Mouse (Mus musculus): ENCODE measurements at regions not wholly inside any gene's neighbourhood (a gene's known extent, or its start where the extent isn't known, plus 50 kb on each side); places are given as distances from the start of the nearest gene placed in this dataset.
A peak's percentile ranks its signal among the peaks of the same experiment; 100 is the strongest.
"Not testable (repeated sequence)": the region's sequence is repeated elsewhere in the genome, so short reads cannot be mapped to it uniquely, and the experiment has no call there.

DNA sequence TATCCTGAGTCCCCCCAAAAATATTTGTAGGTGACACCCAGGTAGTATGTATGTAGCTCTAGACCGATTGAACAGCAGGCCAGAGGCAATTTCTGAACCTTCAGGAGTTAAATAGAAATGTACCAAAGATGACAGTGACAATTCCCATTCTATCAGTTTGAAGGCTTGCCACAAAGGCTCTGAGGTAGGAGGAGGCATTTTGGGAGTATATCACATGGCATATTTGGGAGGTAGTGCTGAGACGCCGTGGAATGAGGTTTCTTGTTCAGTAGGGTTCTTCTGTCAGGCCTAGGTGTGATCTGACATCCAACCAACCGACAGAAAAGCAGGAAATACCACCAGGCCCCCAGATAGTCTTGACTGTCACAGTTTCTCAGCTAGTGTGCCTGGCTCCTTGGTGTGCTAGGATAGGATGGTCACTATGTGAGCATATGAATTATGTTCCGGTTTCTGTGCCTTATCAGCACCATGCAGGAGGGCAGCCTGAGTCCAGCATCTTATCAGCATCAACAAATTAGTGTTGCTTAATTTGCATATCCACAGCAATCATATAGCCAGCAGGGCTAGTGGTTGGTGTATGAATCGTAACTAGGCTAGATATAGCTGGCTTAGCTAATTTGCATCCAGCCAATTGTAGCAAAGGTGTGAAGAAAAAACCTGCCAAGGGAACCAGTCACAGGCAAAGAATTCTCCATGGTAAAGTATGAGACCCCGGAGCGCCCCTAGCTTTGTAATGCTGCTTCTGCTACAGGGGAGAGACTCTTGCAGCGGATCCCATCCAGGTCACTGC is 136.3 kb upstream of the Bcor start:
- no peak for DNase-seq

DNA sequence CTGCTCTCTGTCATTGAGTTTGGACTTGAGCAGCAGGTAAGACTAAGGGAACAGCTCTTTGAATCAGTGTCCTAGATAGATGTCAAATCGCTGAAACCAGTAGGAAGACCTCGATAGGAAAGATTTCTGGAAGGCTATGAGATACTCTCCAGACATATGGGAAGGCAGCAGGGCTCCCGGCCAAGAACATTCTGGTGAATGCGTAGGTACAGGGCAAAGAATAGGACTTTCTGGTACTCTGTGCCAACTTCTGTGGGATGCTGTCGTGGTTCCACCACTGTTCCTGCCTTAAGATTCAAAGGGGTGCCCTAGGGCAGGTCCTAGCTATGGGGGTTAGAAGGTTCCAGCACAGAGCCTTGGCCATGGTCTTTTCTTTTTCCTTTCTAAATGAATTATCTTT is 138.5 kb upstream of the Bcor start:
- no peak for DNase-seq

DNA sequence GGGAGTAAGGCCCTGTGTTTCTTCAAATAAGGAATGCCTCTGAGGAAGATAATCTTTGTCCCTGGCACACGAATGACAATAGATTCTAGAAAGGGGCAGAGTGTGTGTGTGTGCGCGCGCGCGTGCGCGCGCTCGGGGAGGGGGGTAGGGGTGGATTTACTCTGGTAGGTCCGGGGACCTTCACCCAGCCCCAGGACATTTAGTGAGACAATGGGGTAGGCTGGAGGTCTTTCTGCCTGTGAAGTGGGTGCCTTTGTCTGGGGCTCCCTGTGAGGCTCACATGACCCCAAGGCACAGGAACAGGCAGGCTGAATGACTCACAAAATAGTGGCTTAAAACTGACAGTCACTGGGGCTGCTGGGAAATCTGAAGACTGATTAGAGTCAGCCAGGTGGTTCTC is 139.1 kb upstream of the Bcor start:
- no peak for DNase-seq

DNA sequence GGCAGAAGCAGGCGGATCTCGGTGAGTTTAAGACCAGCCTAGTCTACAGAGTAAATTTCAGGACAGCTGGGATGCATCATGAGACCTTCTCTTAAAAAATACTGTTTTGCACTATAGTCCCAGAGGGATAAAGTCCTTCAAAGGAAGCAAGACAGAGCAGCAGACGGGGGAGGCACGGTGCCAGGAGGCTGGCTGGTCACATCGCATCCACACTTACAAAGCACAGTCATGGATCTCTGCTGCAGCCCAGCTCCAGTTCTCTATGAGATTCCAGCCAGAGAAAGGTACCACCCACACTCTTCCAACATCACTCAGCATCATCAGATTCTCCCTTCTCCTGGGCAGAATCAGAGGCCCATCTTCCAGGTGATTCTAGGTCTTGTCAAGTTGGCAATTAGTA is 144.5 kb upstream of the Bcor start:
- DNase-seq = no peak

DNA sequence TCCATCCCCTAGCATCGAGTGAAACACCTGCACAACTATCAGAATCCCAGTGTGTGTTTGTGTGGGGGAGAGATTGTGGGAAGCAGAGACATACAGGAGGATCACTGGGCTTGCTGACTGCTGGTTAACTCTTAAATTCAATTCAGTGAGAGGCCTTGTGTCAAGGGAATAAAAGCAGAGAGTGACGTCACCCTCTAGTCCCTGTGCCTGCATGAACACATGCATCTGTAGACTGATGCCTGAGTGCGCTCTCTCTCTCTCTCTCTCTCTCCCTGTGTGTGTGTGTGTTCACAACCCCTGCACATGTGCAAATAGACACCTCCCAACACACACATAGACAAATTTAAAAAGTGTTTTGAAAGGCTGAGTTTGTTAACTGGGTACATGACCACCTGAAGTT is 146.8 kb upstream of the Bcor start:
- no peak for DNase-seq

DNA sequence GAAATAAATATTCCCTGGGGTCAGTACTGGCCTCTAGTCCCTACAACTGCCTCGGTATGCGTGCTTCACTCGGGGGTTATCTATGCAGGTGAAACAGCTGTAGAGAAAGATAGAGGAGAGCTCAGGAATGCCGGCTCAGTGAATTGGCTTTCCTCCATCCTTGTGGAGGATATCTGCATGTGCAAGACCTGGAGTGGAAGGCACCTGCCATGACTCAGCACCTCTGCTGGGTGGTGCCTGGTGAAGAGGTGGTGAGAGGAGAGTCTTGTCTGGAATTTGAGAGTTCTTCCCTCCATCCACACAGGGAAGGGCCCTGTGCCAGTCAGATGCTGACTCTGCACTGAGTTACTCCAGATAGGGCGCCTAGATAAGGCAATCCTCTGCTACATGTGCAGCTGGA is 152.4 kb upstream of the Bcor start:
- peak; percentile 25 to 31 for DNase-seq

DNA sequence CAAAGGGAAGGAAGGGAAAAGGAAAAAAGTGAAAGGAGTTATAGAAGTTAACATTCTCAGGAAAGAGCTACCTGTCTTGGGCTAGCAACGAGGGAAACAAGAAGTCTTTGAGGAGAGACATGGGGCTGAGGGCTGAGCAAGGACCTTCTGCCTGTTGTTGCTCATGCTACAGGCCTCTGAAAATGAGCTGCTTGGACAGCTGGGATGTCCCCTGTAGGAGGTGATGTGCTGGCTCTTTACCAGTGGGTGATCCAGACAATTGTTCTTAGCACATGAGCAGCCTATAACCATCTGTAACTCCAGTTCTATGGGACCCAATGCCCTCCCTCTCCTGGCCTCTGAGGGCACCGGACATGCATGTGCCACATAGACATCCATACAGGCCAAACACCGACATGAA is 155.5 kb upstream of the Bcor start:
- no peak for DNase-seq

DNA sequence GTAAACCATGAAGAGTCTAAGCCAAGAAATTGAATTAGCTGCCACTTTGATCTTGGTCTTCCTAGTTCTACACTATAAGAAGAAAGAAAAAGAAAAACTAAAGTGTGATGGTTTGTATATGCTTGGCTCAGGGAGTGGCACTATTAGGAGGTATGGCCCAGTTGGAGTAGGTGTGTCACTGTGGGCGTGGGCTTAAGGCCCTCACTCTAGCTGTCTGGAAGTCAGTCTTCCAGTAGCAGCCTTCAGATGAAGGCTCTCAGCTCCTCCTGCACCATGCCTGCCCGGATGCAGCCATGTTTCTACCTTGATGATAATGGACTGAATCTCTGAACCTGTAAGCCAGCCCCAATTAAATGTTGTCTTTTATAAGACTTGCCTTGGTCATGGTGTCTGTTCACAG is 157.3 kb upstream of the Bcor start:
- DNase-seq = not testable (repeated sequence)

DNA sequence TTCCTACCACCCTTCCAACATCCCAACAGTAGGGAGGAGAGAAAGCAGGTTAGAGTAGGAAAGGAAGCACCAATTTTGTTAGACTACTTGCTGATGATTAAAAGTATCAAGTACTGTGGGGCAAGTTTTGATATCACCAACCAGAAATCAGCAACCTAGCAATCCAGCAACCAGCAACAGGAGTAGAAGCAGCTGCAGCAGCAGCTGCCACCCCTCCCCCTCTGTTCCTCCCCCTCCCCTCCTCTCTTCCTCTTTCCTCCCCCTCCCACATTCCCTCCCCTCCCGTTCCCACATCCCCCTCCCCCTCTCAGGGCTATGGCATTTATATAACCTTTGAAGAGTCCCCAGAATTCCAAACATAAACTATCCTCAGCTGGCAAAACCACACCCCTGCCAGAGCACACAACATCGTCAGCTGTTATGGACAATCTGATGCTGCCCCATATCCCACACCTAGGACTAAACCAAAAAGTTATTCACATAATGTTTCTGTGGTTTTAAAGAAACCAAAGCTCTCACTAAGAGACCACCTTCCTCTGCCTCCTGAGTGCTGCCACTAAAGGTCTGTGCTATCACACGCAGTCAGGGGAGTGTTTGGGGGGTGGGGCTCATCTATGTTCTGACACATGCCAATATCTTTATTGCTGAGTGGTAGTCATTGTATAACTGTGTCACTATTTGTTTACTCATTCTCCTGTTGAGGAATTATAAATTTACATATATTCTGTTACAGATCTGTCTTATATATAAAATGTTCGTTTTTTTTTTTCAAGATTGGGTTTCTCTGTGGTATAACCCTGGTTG is 158.9 kb upstream of the Bcor start:
- DNase-seq = no peak

DNA sequence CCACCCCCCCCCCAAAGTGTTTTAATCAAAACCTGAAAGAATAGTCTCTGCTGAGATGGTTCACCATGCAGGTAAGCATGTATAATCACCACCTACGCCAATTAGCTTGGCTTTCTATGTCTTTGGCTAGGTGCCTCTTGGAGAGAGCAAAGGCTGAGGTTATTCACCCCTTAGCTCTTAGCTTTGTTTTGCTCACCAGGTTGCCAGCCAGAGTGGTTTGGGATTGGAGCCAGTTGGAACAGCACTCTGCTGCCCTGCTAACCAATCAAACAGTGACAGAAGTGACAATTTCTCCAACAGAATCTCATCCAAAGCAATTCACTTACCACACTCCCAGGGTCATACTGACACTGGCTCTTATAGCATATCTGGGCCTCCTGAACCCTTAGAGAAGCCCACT is 162.3 kb upstream of the Bcor start:
- peak; percentile 26 to 53 for DNase-seq

DNA sequence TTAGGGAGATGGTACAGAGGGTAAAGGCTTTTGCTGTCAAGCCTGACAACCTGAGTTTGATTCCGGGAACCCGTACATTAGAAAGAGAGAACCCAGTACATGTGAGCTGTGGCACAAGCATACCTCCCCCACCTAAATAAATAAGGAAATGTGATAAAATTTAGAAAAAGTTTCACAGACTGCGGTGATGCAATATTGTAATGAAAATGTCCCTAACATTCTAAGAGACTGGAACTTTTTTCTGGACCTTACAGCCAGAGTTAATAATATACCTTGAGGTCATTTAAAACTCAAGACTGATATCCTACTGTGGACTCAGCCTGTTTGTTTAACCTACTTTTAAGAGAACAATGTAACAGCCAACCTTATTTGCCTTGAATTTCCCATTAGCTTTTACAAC is 163.1 kb upstream of the Bcor start:
- DNase-seq = no peak

DNA sequence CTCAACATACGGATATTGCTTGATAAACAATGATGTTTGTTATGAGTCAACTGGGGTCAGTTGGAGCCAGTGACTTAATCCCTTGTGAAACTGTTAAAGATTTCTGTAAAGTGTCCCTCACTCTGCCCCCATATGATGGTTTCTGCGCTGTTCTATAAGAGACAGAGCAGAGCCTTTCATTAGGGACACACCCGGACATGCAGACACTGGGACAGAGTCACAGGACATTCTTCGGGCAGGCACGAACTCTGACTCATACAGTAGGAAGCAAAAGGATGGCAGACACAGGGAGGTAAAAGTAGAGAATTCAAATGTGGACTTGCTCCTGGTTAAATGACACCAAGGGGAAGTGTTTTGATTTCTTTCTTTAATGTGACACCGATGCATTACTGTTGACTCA is 163.7 kb upstream of the Bcor start:
- DNase-seq = no peak

DNA sequence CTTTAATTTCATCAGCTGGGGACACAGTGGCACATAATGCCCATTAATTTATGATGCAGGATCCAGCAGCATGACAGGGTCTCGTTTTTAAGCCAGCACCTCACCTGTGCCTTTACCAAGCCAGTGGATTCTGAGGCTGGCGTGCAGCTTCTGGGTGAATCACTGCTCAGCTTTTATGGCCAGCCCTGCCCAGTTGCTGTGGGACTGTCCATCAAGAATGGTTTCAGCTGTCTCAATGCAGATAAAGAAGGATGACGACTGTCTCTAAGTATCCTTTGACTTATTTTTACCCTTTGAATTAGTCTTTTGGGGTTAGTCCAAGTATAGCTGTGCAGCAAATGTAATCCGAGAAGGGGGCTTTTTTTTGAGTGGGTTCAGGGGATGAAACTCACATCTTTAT is 167.3 kb upstream of the Bcor start:
- no peak for DNase-seq

DNA sequence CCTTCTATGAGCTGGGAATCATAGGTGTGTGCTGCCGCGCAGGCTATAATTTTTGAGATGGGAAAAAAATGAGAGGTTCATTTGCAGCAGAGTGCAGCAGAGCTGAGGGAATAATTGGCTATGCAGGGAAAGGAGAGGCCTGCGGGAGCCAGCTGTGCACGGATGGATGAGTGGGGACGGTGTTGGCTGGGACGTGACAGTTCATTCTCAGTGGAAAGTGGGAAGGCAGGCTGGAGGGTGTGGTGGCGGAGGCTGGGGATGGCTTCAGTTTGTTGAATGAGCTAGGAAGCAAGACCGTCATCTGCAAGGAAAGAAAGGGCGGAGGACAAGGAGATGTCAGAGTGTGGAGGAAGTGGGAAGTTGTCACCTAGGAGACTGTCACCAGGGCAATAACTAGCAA is 180.4 kb upstream of the Bcor start:
- no peak for DNase-seq

DNA sequence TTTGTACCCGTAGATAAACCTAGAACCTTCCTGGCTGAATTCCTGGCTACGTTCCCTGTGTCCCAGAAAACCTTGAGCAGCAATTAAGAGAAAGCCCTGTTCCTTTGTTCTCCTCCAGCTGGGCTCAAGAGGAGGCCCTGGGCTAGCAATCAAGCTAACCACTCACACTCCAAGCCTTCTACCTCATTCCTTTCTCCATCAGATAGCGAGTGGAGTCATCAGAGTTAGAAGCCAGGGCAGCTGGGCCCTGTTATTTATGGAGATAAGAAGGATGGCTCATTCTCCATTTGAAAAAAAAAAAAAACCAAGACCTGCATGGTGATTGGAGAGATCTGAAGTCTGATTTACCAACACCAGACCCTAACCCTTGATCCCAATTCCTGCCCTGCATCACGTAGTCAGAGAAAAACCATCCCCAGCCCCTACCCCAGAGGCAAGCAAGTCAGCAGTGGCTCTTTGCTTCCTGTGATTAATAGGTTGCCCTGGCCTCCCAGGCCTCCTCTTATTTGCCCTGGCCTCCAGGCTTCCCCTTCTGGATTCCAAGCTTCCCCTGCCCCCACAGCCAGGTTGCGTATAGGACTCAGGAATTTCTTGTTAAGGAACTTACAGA is 181.3 kb upstream of the Bcor start:
- DNase-seq = no peak

DNA sequence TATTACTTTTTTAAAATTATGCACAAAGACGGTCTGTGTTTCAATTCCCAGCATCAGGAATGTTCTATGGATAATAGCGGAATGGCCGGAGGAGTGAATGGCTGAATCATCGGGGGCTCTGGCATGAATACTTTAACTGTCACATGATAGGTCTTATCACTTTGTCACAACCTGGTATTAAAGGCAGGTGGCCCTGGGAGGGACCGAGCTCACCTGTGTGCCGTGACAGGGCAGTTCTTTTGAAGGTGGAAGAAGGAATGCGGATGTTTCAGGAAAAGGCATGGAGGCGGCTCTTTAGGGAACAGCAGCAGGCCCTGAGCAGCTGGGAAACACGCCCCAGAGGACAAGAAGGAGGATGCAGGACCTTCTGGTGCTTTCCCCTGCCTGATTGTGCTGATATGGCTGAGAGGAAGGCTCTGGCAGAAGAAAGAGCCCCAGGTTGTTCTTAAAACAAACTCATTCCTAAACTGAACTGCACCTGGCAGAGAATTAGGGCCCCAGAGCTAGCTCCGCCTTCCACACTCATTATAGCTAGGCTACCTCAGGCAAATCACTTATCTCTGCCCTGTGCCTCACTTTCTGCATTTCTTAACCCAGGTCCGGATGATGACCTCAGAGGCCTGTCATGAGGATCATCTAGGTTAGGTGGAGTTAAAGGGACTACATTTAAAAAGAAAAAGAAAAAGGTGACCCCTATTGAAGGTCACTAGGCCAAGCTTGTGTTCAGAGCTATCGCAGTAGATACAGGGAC is 184.8 kb upstream of the Bcor start:
- DNase-seq = no peak

DNA sequence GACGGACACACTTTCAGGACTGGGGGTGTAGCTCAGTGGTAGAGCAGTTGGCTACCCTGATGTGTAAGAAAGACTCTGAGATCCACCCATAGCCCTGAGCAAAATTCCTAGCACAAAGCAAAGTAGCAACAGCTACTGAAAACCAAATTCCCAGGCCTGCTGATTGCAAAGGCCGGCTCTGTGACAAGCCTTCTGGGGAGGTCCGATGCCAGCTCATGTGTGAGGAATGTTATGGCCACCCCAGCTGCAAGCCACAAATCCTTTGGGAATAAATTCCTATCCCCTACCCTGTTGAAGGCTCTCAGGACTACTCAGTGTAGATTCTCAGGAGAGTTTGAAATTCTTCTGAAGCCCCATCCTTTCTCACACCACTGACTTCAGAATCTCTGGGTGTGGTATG is 186.7 kb upstream of the Bcor start:
- DNase-seq = no peak

DNA sequence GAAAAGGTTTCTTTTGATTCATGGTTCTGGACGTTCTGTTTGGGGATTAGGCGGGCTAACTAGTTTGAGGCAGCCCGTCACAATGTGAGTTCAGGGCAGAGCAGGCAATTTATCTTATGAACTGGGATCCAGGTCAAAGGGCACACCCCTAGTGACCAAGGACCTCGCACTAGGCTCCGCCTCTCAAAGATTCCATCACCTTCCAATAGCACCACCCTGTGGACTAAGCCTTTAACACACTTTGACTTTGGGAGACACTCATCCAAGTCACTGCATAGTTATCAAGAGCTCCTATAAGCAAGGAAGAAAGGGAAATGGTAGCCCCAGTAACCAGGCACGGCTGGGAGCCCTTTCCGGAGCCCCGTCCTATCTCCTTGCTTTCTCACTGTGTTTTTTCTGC is 188.0 kb upstream of the Bcor start:
- DNase-seq = peak in 1 of 2 experiments; percentile 13

DNA sequence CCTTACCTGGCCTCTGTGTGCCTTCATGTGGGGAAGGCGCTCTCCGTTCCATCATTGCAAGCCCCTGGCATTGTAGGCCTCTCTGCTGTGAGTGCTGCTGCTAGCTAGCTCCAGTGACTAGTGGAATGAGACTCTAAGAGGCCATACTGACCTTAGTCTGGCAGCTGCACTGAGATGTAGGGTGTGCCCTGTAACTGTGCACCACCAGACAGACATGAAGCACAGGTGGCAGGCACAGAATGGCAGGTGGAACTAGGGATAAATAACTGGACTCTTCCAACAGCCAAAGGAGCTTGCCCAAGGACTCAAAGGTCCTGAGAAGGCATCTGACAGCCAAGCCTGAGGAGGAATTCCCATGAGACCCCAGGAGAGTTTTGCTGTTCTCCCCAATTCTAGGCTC is 194.7 kb upstream of the Bcor start:
- no peak for DNase-seq

DNA sequence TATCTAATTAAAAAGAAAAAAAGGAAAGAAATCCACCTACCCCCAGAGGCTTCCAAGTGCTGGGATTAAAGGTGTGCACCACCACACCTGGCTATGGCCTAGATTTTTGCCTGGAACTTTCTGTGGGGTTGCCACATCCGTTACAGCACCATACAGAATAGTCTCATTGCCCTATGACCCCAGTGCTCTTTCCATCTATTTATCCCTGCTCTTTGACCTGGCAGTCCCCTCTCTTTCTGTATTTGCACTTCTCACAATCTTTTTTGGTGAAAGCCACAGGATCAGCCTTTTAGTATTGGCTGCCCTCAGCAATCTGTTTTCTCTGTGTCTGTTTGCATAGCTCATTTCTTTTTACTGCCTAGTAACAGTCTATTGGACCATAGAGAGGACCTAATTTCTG is 197.9 kb upstream of the Bcor start:
- no peak for DNase-seq

DNA sequence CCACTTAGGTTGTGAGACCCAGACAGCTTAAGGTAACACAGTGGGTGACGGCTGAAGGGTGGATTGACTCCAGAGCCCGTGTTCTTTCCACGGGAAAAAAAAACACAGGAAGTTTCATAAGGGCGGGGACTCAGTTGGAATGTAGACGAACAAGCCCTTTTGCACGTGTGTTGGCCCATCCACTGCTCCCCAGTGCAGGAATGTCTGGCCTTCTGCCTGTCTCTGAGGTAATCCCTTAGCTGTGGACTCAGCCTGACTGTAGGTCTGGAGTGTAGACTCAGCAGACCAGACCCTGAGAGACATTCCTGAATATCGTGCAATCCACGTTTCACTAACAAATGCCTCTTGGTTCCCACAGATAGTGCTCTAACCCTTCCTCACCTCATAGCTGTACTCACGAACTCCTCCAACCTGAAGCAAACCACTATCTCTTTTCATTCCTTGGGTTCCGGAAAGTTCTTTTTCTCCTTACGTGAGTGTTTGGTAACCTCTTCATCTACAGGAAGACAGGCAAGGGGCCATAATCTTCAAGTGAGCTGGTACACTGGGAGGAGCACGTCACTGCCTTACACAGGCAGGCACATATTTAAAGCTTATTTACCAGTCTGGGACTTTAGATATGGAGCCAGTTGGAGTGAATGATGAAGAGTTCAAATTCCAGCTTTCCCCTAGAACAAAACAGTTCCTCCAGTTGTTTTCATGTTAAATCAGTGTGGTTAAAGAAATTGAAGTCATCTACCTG is 205.6 kb upstream of the Bcor start:
- DNase-seq = peak; percentile 64 to 80

DNA sequence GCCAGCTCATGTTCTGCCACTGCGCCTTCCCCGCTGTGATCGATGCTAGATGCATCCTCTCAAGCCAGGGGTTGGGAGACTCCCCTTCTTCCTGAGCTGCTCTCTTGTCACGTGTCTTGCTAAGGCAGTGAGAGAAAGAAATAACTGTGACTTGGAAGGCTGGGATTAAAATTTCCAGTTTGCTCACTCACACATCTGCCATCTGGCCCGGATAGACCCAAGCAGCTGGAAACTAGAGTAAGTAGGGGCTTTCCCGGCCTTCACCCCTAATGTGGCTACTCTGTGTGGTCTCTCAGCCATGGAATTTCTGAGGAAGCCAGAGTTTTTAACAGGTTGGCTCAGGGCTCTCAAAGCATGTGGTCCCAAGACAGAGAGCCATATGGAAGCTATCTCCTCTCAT is 206.6 kb upstream of the Bcor start:
- DNase-seq = no peak

DNA sequence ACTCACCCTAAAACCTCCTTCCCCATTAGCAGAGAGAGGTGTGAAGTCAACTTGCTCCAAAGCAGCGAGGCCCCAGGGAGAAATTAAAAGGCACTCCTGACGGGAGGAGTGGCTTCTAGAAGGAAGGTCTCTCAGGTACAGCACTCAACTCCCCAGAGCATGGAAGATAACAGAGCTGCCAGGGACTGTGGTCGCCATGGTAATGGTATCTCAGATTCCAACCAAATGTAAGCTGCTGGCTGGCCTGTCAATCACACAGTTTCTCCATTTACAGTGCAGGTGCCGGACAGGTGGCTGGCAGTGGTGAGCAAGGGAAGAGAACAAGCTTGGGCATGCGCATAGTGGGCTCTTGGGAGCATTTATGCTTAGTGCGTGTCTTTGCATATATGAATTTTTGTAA is 213.5 kb upstream of the Bcor start:
- no peak for DNase-seq
